In the genomic region with DNA sequence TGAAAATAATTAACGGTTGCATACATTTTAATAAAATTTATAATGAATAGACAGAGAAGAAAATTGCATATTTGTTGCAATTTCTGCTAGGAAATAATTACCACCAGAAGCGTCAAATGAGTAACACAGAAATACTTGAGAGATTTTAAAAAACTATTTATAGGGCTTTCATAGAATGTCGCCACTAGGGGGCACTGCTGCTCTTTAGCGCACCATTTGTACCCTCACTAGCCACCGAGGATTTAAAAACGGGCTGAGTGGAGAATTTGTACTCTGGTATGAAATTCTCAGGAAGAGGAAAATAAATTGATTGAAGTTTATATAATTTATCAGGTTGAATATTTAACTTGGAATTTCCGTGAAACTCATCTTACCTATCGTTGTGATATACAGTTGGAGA, we compare ENCODE assay signal across 9 mouse cellular contexts.
DNase-seq lines count a peak whose midpoint lies in the region; ATAC-seq and TF ChIP-seq lines count a peak whose summit lies in the region.
"Had no signal": no experiment of that assay in that cellular context is flagged by ENCODE, and none has a peak within 500 bp of the region (broad histone marks: within the 10 kb centered on the region; RNA-seq: fewer than 3 reads in every experiment).

No protein-coding gene starts in this region.

- H3K4me2 ChIP-seq in forebrain, embryonic 14.5 days (ENCODE audit: low read length), result no peak overlapping the region
- H3K4me2 ChIP-seq: hindbrain, embryonic 15.5 days had no signal

- no peaks in the 10 kb centered on the region for H3K27me3 ChIP-seq in E14TG2a.4 (ENCODE audit: insufficient read depth, low read length)
- H3K27me3 ChIP-seq in forebrain, embryonic 14.5 days (replicated peaks; ENCODE audit: control insufficient read depth, insufficient read depth, low read length), result no peaks in the 10 kb centered on the region
- 0 out of 2 replicates have a peak, but pooled peaks cover 2% of the 10 kb centered on the region for H3K27me3 ChIP-seq in liver, adult 2 months (ENCODE audit: control insufficient read depth, insufficient read depth, low read length)
- H3K27me3 ChIP-seq: hindbrain, embryonic 15.5 days had no signal

- 15% methylated on average over 8 of the region's 8 CpGs for WGBS in forebrain, embryonic 14.5 days
- 18% methylated on average over 8 of the region's 8 CpGs for WGBS in liver, adult 2 months

- TF ChIP-seq CTCF in E14TG2a.4 (conservative IDR thresholded peaks at IDR 0.05; ENCODE audit: low read length), result peak; percentile 74
- TF ChIP-seq CTCF in liver, adult 2 months (IDR thresholded peaks at IDR 0.05; ENCODE audit: low read depth, low read length), result peak; percentile 49; the same call in 1 of the 2 replicates

- no peak overlapping the region for H3K4me3 ChIP-seq in E14TG2a.4 (replicated peaks; ENCODE audit: low read length)
- no peak overlapping the region for H3K4me3 ChIP-seq in forebrain, embryonic 14.5 days (ENCODE audit: low read depth, low read length)
- no peak overlapping the region for H3K4me3 ChIP-seq in liver, adult 2 months (ENCODE audit: insufficient read depth, low read depth, low read length)
- H3K4me3 ChIP-seq: hindbrain, embryonic 15.5 days had no signal

- H3K27ac ChIP-seq in forebrain, embryonic 14.5 days (ENCODE audit: low read depth, low read length), result no peak overlapping the region
- no peak overlapping the region for H3K27ac ChIP-seq in liver, adult 2 months (replicated peaks; ENCODE audit: insufficient read depth, low read depth, low read length)
- H3K27ac ChIP-seq: hindbrain, embryonic 15.5 days had no signal

- H3K9ac ChIP-seq in forebrain, embryonic 14.5 days (ENCODE audit: low read length), result no peak overlapping the region
- H3K9ac ChIP-seq in liver, adult 2 months (ENCODE audit: low read depth, low read length), result no peak overlapping the region
- H3K9ac ChIP-seq: hindbrain, embryonic 15.5 days had no signal

- no peaks in the 10 kb centered on the region for H3K4me1 ChIP-seq in E14TG2a.4 (replicated peaks; ENCODE audit: low read depth, low read length)
- H3K4me1 ChIP-seq in forebrain, embryonic 14.5 days (ENCODE audit: control insufficient read depth, insufficient read depth, low read length), result no peaks in the 10 kb centered on the region
- no peaks in the 10 kb centered on the region for H3K4me1 ChIP-seq in liver, adult 2 months (ENCODE audit: control insufficient read depth, insufficient read depth, low read length)
- H3K4me1 ChIP-seq: hindbrain, embryonic 15.5 days had no signal

- TF ChIP-seq POLR2A in liver, adult 2 months (IDR thresholded peaks at IDR 0.05; ENCODE audit: extremely low read depth, insufficient read depth, low read length), result no peak

- DNase-seq in 3T3-L1 (ENCODE audit: low read depth, low spot score), result peak; percentile 89
- peak; percentile 2 for DNase-seq in c-Kit-positive CD71-positive TER-119-negative erythroid progenitor cells, embryonic 14.5 days (ENCODE audit: low read depth)
- DNase-seq in forebrain, embryonic 14.5 days (ENCODE audit: low spot score), result peak; percentile 90
- peak; percentile 81 for DNase-seq in kidney, postnatal 10 days
- DNase-seq in liver, adult 2 months (ENCODE audit: extremely low read depth, low read depth, low spot score), result peak; percentile 19
- DNase-seq in right cerebral cortex, postnatal 10 days (ENCODE audit: low spot score in 2 of 2), result peak; percentile 82 to 90

- H3K9me3 ChIP-seq in E14TG2a.4 (ENCODE audit: low read length), result no peaks in the 10 kb centered on the region
- no peaks in the 10 kb centered on the region for H3K9me3 ChIP-seq in forebrain, embryonic 14.5 days (replicated peaks; ENCODE audit: control insufficient read depth, low read length)
- H3K9me3 ChIP-seq: hindbrain, embryonic 15.5 days had no signal

- no peaks in the 10 kb centered on the region for H3K36me3 ChIP-seq in E14TG2a.4 (ENCODE audit: insufficient read depth, low read length)
- no peaks in the 10 kb centered on the region for H3K36me3 ChIP-seq in forebrain, embryonic 14.5 days (ENCODE audit: control insufficient read depth, insufficient read depth, low read length)
- H3K36me3 ChIP-seq in liver, adult 2 months (ENCODE audit: control insufficient read depth, insufficient read depth, low read length), result no peaks in the 10 kb centered on the region
- H3K36me3 ChIP-seq: hindbrain, embryonic 15.5 days had no signal

- ATAC-seq in forebrain, embryonic 14.5 days, result peak; percentile 80
- no peak for ATAC-seq in monocyte, adult 5-6 weeks (replicated peaks; ENCODE audit: insufficient number of reproducible peaks, low FRiP score, low TSS enrichment, poor library complexity, severe bottlenecking)

- no peaks in the 10 kb centered on the region for H3K79me2 ChIP-seq in liver, adult 2 months (ENCODE audit: control insufficient read depth, insufficient read depth, low read length)

Comparison
In these comparisons a context has a peak if more than half of its experiments do, and no peak if none do; other contexts are left out.
1. DNase-seq: peak in every context shown above with its lines; median percentile 90 in forebrain, embryonic 14.5 days; 89 in 3T3-L1; 86 in right cerebral cortex, postnatal 10 days; 81 in kidney, postnatal 10 days; 19 in liver, adult 2 months; 2 in c-Kit-positive CD71-positive TER-119-negative erythroid progenitor cells, embryonic 14.5 days.